Mouse (Mus musculus) skeletal muscle tissue, postnatal 0 days (tissue): ENCODE data around the gene 4933405L10Rik. TPM values are rescaled to one million over a fixed set of nuclear protein-coding genes. Genes with fewer than 3 reads are reported as not detected.

Experiments
- polyA plus RNA-seq: library from polyadenylated mRNA; unstranded; fragments of >200 nt; fragmentation: Nextera tagmentation; extraction: Ambion mirVana; gene quantifications from 2 replicates; pipeline ENCODE4 v1.2.1, GENCODE M21; 2015

4933405L10Rik gene
- not detected in 2 replicates for polyA plus RNA-seq

GRCm38 (mm10) chr8:105707498-105708403, at the start of gene 4933405L10Rik, which contains the start of gene Enkd1:
TSS of gene 4933405L10Rik (plus strand) at chr8:105707655.
TSS of gene Enkd1 (minus strand) at chr8:105708210.

DNA sequence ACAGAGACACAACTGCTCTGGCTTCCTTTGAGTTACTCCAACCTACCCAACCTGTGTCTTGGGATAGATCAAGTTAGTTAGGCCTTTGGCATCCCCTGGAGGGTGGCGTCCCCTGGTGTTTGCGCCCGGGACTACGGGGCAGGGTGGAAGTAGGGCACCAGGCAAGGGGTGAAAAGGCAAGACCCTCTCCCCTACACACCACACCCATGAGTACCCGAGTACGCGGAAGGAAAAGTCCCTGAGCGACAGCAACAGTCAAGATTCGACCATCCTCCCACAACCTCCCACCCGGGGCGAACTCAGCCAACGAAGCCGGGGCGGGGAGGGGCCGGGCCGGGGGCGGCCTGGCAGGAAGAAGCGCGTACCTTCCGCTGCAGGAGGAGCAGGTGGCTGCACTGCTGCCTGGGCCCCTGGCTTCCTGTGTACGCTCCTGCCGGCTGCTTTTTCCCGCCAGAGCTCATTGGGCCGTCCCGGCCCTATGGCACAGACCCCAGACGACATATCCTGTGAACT, 21.6 kb upstream of the 4933405L10Rik start, which contains the start of gene Carmil2:
TSS of gene Carmil2 (plus strand) at position 479 of the 513 bp plus-strand sequence.

GRCm38 (mm10) chr8:105700966-105701824, 6.3 kb upstream of the 4933405L10Rik start, which contains the start of the genes Acd and Pard6a:
TSS of gene Acd (minus strand) at chr8:105701102.
TSS of gene Pard6a (plus strand) at chr8:105701148.

DNA sequence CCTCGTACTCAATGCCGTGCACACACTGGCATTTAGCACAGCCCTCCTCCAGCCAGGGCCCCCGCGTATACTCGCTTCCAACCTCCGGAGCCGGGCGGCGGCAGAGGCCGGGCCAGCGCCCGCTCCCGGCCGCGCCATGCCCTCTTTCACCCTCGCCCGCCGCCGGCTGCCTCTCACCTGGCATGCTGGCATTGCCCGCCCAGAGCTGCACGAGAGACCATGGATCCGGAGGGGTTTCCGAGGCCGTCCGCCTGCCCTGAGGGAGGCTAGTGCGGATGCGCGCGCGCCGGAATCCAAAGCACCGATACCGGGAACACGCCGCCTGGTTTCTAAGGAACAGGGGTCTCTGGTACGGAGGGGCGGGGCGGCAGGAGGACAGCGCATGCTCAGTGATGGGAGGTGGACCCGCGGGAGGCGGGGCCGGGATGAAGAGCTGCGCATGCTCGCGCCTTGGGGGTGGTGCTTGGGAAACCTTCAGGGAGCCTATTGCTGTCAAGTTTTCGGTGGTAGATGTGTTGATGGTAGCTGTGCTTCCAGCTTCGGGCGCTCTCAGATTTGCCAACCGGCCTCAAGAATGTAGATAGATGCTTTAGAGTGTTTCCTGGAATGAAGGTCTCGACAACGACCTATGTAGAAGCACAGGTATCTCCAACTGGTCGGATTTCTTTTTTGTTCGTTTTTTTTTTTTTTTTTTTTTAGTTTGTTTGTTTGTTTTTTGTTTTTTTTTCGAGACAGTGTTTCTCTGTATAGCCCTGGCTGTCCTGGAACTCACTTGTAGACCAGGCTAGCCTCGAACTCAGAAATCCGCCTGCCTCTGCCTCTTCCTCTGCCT, 51.0 kb downstream of the 4933405L10Rik start, which contains the start of gene Gfod2:
TSS of gene Gfod2 (minus strand) at position 388 of the 832 bp plus-strand sequence.

Other genes with a start within 250 kb of the 4933405L10Rik start
- gene Tppp3, start 236.1 kb upstream of the 4933405L10Rik start, polyA plus RNA-seq = 630 and 718 TPM in 2 replicates
- gene Zdhhc1, start 210.8 kb upstream of the 4933405L10Rik start, polyA plus RNA-seq = 22.4 and 24.2 TPM in 2 replicates
- gene Hsd11b2, start 188.9 kb upstream of the 4933405L10Rik start, polyA plus RNA-seq = 6.9 TPM in 2 replicates
- 57.6 and 67.5 TPM in 2 replicates for gene Atp6v0d1, start 141.6 kb upstream of the 4933405L10Rik start, polyA plus RNA-seq
- 15.6 and 18.2 TPM in 2 replicates for gene Ripor1, start 102.4 kb upstream of the 4933405L10Rik start, polyA plus RNA-seq
- 40.0 and 44.9 TPM in 2 replicates for gene Ctcf, start 71.1 kb upstream of the 4933405L10Rik start, polyA plus RNA-seq
- 0.27 and 0.62 TPM in 2 replicates for gene Agrp, start 70.3 kb upstream of the 4933405L10Rik start, polyA plus RNA-seq
- 0.04 and 0.10 TPM in 2 replicates for gene Carmil2, start 21.4 kb upstream of the 4933405L10Rik start, polyA plus RNA-seq
- 24.6 and 25.1 TPM in 2 replicates for gene Acd, start 6.6 kb upstream of the 4933405L10Rik start, polyA plus RNA-seq
- 11.9 and 12.2 TPM in 2 replicates for gene Pard6a, start 6.5 kb upstream of the 4933405L10Rik start, polyA plus RNA-seq
- 3.2 and 3.8 TPM in 2 replicates for gene Enkd1, start 555 bp downstream of the 4933405L10Rik start, polyA plus RNA-seq
- gene Gfod2, start 51.0 kb downstream of the 4933405L10Rik start, polyA plus RNA-seq = 5.0 and 7.8 TPM in 2 replicates
- 9.3 and 9.6 TPM in 2 replicates for gene Ranbp10, start 119.7 kb downstream of the 4933405L10Rik start, polyA plus RNA-seq
- gene Tsnaxip1, start 120.1 kb downstream of the 4933405L10Rik start, polyA plus RNA-seq = 0.17 and 0.28 TPM in 2 replicates
- gene Cenpt, start 145.6 kb downstream of the 4933405L10Rik start, polyA plus RNA-seq = 9.9 and 12.2 TPM in 2 replicates
- 52.0 and 52.7 TPM in 2 replicates for gene Thap11, start 147.5 kb downstream of the 4933405L10Rik start, polyA plus RNA-seq
- gene Nutf2, start 152.9 kb downstream of the 4933405L10Rik start, polyA plus RNA-seq = 158 and 164 TPM in 2 replicates
- 20.2 and 22.6 TPM in 2 replicates for gene Edc4, start 173.2 kb downstream of the 4933405L10Rik start, polyA plus RNA-seq
- gene Nrn1l, start 185.9 kb downstream of the 4933405L10Rik start, polyA plus RNA-seq = 1.2 and 1.7 TPM in 2 replicates
- 16.8 and 17.0 TPM in 2 replicates for gene Pskh1, start 192.8 kb downstream of the 4933405L10Rik start, polyA plus RNA-seq
- gene Ctrl, start 226.2 kb downstream of the 4933405L10Rik start, polyA plus RNA-seq = 0.32 TPM in 1 of 2 replicates, not detected in the other
- 36.6 and 38.1 TPM in 2 replicates for gene Psmb10, start 230.8 kb downstream of the 4933405L10Rik start, polyA plus RNA-seq
- 0.49 and 0.66 TPM in 2 replicates for gene Lcat, start 235.7 kb downstream of the 4933405L10Rik start, polyA plus RNA-seq